Mouse (Mus musculus) T-helper 1 cell (primary cell): ENCODE data around the gene Gnb5.

ENCODE experiments used
- in situ Hi-C: fragments of 300-600 bp; cut with MboI, MseI; formaldehyde crosslinking; loops from one replicate; pipeline ENCODE4 v1.15.1; 2025; ENCODE audit warnings: high pct_unique_total_duplicates

Gene Gnb5

GRCm38 (mm10) chr9:75303701-75304261 lies 2.3 kb upstream of the Gnb5 start:
- in situ Hi-C loops: no loop called here

DNA sequence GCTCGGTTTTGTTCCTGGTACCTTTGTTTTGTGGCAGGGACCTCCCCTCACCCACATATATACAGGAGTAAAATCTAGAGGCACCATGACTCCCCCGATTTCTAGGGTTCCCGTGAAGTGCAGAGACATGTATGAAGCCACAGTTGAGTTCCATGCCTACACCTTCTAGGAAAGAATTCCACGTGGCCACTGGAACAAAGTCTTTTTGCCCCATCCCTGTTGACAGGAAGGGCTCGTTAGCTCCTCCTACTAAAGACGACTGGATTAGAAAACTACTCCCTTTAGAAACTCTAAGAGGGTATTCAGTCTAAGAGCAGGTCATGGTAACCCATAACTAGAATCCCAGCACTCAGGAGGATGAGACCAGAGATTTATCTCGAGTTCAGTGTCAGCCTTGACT lies 1.8 kb upstream of the Gnb5 start:
- in situ Hi-C loops: no loop called here

DNA sequence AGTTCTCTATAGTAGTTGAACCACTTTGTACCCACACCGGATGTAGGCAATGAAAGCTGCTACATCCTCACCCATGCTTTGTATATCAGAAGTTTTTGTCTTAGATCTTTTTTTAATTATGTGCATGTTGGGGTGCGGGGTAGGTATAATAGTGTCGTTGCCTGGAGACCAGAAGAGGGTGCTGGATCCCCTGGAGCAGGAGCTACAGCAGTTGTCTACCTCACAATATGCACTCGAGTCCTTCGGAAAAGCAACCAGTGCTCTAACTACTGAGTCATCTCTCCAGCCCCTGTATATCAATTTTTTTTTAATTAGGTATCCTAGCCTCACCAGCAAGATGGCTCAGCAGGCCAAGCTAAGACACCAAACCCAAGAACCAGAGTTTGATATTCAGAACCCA lies 927 bp downstream of the Gnb5 start:
- in situ Hi-C loops: no loop called here

DNA sequence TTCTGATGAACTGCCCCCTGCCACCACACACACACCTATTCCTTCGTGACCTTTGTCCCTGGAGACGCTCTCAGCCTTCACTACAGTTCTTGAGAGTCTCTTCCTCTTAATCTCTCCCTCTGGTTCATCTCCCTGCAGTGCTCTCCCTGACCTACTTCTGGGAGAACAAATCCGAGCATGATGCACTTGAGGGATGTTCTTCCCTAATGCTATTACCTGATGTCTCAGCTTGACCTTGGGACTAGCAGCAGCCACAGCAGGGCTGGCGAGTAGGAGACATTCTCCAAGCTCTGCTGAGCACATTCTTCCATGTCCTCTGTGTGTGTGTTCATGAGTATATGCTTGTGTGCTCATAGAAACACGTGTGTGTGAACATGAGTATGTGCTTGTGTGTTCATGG lies 2.5 kb downstream of the Gnb5 start:
- in situ Hi-C loops: no loop called here

- in situ Hi-C loops: no loop called here
Measured at GRCm38 (mm10) chr9:75312008-75312407, 5.9 kb downstream of the Gnb5 start.

DNA sequence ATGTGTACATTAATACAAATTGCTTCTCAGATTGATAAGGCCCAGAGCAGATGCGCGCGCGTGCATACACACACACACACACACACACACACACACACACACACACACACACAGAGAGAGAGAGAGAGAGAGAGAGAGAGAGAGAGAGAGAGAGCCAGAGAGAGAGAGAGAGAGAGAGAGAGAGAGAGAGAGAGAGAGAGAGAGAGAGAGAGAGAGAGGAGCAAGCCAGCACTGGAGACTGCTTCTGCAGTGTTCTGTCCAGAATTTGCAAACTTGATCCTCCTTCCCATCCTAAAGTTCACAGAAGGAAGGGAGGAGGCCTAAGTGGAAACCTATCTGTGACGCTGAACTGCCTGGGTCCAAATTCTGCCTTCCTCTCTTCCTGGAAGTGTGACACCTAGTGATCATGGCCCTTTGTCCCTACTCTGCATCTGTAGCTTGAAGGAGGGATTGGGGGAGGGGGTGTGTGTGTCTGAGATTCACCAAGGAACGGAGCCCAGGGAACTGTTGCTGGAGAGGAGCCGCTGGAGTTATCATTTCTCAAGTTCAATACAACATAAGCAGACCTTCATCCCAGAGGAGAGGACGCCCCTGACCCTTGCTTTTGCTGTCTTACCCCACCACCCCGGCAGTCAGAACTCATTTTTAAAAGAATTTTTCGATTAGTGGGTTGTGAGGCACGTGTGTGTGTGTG lies 7.2 kb downstream of the Gnb5 start:
- in situ Hi-C loops: no loop called here

DNA sequence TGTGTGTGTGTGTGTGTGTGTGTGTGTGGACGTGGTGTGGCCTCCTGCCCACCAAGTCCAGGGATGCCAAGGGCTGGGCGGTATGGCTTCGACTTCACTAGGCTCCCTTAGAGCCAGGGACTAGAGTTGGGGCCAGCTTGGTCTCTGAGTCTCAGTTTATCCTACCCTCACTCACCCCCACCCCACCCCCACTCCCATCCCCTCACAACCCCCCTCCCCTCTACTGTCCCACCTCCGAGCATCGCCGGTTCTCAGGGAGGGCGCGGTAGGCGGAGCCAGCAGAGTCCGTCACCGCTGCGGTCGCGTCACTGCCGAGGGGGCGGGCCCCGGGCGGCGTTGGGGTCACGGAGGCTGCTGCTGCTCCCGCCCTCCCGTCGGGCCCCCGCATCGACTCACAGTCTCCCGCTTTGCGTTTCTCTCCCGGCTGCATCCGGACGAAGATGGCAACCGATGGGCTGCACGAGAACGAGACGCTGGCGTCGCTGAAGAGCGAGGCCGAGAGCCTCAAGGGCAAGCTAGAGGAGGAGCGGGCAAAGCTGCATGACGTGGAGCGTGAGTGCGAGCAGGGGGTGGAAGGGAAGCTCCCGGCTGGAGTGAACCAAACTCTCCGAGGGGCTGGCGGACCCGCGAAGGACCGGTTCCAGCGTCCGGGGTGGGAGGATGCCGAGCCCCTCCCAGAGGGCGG lies 7.9 kb downstream of the Gnb5 start:
- in situ Hi-C loops: no loop called here

DNA sequence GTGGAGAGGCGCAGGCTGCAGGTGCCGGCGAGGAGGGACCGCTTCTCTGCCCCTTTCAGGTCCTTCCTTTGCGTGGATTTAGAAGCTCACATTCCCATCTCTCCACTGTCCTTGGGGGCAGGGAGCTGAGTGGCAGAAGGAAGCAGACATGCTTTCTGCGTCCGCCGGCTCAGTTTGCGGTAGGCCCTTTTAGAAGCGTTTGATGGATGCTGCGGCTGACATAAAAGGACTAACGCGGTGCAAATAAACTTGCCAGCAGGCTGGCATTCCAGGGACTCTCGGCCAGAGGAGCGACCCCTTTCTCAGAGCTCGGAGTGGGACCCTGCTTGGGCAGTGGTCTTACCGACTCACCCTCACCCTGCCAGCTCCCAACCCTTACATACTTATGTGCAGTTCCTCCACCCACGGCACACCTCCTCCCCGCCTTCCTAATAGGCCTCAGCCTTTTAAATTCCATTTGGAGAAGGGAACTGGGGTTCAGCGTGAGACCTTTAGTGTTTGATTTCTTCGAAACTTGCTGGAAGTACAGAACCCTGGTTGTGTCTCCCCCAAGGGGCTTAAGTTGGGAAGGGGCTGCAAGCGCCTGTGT lies 8.5 kb downstream of the Gnb5 start:
- in situ Hi-C loops: no loop called here

DNA sequence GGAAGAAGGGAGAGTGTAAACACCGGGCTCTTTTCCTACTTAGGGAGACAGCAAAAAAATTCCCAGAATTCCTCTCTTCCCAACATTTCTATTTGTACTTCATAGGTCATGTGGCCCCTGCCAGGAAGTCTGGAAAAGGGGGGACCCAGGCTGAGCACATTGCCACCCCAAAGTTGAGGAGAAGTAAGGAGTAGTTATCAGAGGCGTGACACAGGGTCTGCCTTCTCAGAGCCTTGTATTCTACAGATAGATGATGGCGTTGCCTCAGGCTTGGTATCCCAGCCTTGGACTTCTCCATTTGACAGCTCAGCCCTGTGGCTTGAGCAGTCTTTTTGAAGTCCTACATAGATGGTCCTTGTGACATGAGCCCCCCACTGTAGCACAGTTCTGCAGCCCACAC lies 9.2 kb downstream of the Gnb5 start:
- in situ Hi-C loops: no loop called here

- in situ Hi-C loops: no loop called here
Measured at GRCm38 (mm10) chr9:75316771-75317170, 10.7 kb downstream of the Gnb5 start.

GRCm38 (mm10) chr9:75318196-75318595 lies 12.1 kb downstream of the Gnb5 start:
- in situ Hi-C loops: no loop called here

GRCm38 (mm10) chr9:75319365-75319764 lies 13.3 kb downstream of the Gnb5 start:
- in situ Hi-C loops: no loop called here

DNA sequence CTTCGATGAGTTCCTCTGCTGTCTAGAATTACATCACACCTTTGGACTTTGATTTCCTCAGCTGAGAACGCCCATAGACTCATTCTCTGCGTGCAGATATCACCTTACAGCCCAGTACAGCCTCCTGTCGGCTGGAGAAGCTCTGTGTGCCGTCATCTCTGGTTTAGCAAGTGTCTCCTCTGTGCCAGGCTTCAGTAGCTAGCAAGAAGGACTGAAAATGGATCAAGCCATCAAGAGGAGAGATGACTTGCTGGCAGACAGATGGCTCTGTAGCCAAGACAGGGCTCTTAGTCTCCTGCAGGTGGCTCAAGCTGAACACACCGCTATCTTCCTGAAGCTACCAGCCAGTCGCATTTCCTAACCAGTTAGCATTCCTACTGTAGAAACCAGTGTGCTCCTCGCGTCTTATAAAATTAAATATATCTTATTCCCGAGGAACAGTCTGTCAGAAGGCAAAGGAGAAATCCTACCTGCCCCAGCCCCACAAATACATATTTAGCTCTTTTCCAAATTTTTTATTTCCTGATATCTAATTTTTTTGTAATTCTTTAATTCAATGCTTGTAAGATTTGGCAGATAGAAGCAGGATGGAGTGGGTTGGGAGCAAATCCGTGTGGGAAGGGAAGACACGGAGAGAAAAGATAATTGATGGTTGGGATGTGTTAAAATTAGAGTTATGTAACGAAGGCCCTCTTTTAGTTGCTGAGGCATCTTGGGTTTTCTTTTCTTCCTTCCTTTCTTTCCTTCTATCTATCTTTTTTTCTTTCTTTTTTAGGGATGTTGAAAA lies 16.2 kb downstream of the Gnb5 start:
- in situ Hi-C loops: no loop called here

- in situ Hi-C loops: loop anchor here (25.0 kb wide), 1 partner anchor 1409 kb away; no protein-coding TSS in a partner anchor
Measured at GRCm38 (mm10) chr9:75328047-75328446, 22.0 kb downstream of the Gnb5 start.

- in situ Hi-C loops: loop anchor here (25.0 kb wide), 1 partner anchor 1406 kb away; no protein-coding TSS in a partner anchor
Measured at GRCm38 (mm10) chr9:75330821-75331220, 24.7 kb downstream of the Gnb5 start.

- in situ Hi-C loops: loop anchor here (25.0 kb wide), 1 partner anchor 1403 kb away; no protein-coding TSS in a partner anchor
Measured at GRCm38 (mm10) chr9:75334440-75334839, 28.4 kb downstream of the Gnb5 start.

- in situ Hi-C loops: loop anchor here (25.0 kb wide), 1 partner anchor 1399 kb away; no protein-coding TSS in a partner anchor
Measured at GRCm38 (mm10) chr9:75338016-75338415, 31.9 kb downstream of the Gnb5 start.

DNA sequence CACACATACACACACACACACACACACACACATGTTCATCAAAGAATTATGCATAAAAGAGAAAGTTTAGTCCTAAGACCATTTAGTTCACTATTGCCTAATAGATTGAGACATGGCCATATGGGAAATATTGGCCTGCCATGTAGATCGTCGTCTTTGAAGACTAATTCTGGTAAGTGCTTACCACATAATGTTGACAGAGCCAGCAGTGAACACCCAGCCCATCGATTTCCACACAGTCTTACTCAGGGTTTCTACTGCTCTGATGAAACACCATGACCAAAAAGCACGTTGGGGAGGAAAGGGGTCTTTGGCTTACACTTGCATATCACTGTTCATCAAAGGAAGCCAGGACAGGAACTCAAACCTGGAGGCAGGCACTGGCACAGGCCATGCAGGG lies 36.3 kb downstream of the Gnb5 start:
- in situ Hi-C loops: loop anchor here (25.0 kb wide), 1 partner anchor 1395 kb away; no protein-coding TSS in a partner anchor

DNA sequence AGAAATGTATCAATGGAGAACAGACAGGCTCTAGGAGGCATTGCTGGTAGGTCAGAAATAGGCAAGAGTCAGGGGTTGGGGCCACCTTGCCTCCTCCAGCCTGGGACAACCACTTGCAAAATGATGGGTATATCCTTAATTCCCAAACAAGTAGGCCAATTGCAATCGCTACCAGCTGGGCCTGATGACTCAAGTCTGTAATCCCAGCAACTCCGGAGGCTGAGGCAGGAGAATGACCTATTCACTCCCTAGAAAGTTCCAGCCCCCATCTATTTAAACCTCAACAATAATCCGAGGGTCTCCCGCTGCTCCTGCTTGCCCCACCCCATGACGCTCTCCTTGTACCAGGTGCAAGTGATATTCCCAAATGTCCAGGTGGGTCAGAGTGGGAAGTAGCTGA lies 41.4 kb downstream of the Gnb5 start, which contains the start of gene Bcl2l10:
Gene Bcl2l10, plus strand, starts transcription at position 301 of the 400 bp plus-strand sequence.
- in situ Hi-C loops: loop anchor here (25.0 kb wide), 1 partner anchor 1390 kb away; no protein-coding TSS in a partner anchor

DNA sequence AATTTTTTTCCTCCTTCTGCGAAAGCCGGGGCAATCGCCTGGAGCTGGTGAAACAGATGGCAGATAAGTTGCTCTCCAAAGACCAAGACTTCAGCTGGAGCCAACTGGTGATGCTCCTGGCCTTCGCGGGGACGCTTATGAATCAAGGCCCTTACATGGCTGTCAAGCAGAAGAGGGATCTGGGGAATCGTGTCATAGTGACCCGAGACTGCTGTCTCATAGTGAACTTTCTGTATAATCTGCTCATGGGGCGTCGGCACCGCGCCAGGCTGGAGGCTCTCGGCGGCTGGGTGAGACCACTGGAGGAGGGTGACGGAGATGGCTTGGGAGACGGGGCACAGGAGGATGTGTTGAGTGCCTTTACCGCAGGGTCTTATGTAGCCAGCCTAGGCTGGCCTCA lies 42.0 kb downstream of the Gnb5 start:
- in situ Hi-C loops: loop anchor here (25.0 kb wide), 1 partner anchor 1389 kb away; no protein-coding TSS in a partner anchor

DNA sequence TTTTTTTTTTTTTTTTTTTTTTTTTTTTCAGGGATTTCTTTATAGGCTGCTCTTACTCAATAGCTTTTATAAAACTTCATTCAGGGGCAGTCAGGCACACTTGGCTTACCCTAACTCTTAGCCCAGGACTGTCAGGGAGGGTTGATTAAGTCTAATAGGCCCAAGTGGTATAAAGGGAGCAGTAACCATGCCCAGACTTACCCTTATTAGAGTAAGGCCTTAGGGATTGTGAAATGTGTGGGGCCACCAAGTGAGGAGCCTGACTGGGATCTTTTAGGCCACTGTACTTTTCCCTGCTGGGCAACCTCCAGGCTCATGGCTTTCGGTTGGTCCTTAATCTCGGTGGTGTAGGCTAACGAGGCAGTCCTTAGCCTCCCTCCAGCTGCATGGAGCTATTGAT lies 42.6 kb downstream of the Gnb5 start:
- in situ Hi-C loops: loop anchor here (25.0 kb wide), 1 partner anchor 1389 kb away; no protein-coding TSS in a partner anchor
